Mouse (Mus musculus) MEL (cell line): ENCODE results near the gene Adh4. TPM values are rescaled to one million over a fixed set of nuclear protein-coding genes. Genes with fewer than 3 reads are reported as not detected.

Experiments used
- DNase-seq: peaks from one replicate; pipeline ENCODE4 v3.0.0; 2011; ENCODE audit warnings: low read depth, low spot score
- H3K27ac ChIP-seq: 2 replicates; pipeline ENCODE4 v1.5.1; 2012; ENCODE audit warnings: low read depth, mild to moderate bottlenecking, control low read depth, low read length, moderate library complexity; ENCODE audit not compliant: control insufficient read depth
- H3K27me3 ChIP-seq, 2 experiments: fragments of 150-350 bp in 1 of 2; sonication (generic) in 1 of 2; 2 replicates each; pipeline ENCODE4 v1.6.1; 2012; ENCODE audit warnings: low read length in 2 of 2, mild to moderate bottlenecking in 2 of 2, improper control_type of control experiment in 1 of 2, moderate library complexity in 1 of 2; ENCODE audit not compliant: insufficient read depth in 2 of 2, control insufficient read depth in 1 of 2
- H3K36me3 ChIP-seq, 2 experiments: 2 replicates each; pipeline ENCODE4 v1.6.1; 2012 to 2014; ENCODE audit warnings: low read length in 2 of 2, improper control_type of control experiment in 1 of 2, inconsistent platforms in 1 of 2, mild to moderate bottlenecking in 1 of 2; ENCODE audit not compliant: insufficient read depth in 2 of 2, control insufficient read depth in 1 of 2
- H3K4me1 ChIP-seq, 2 experiments: fragments of 150-350 bp in 1 of 2; sonication (generic) in 1 of 2; 2 replicates each; pipeline ENCODE4 v1.6.1; 2012; ENCODE audit warnings: low read length in 2 of 2, improper control_type of control experiment in 1 of 2, mild to moderate bottlenecking in 1 of 2; ENCODE audit not compliant: insufficient read depth in 2 of 2, control insufficient read depth in 1 of 2
- H3K4me3 ChIP-seq, 2 experiments: fragments of 150-350 bp in 1 of 2; sonication (generic) in 1 of 2; 2 replicates each; pipeline ENCODE4 v1.5.1; 2012; ENCODE audit warnings: low read depth in 2 of 2, low read length in 2 of 2, mild to moderate bottlenecking in 2 of 2, moderate library complexity in 2 of 2, control low read depth in 1 of 2, improper control_type of control experiment in 1 of 2; ENCODE audit not compliant: control insufficient read depth in 1 of 2, insufficient read depth in 1 of 2
- H3K79me2 ChIP-seq: 2 replicates; pipeline ENCODE4 v1.6.1; 2012; ENCODE audit warnings: mild to moderate bottlenecking, low read length, moderate library complexity; ENCODE audit not compliant: control insufficient read depth, poor library complexity, insufficient read depth
- H3K9ac ChIP-seq: 2 replicates; pipeline ENCODE4 v1.6.1; 2012; ENCODE audit warnings: low read depth, mild to moderate bottlenecking, control low read depth, low read length, moderate library complexity; ENCODE audit not compliant: control insufficient read depth, poor library complexity, severe bottlenecking
- H3K9me3 ChIP-seq: fragments of 150-350 bp; sonication (generic); replicated peaks from 2 replicates; pipeline ENCODE4 v1.6.1; 2012; ENCODE audit warnings: mild to moderate bottlenecking, low read length, improper control_type of control experiment, moderate library complexity; ENCODE audit not compliant: insufficient read depth
- BHLHE40 ChIP-seq: IDR thresholded peaks from 2 replicates; pipeline ENCODE4 v1.6.1; 2012; ENCODE audit warnings: low read depth, mild to moderate bottlenecking, inconsistent platforms, low read length, improper control_type of control experiment, borderline replicate concordance
- CHD1 ChIP-seq: IDR thresholded peaks from 2 replicates; pipeline ENCODE4 v1.6.1; 2012; ENCODE audit warnings: low read depth, mild to moderate bottlenecking, inconsistent platforms, low read length, improper control_type of control experiment
- CTCF ChIP-seq, 3 experiments: IDR thresholded peaks in 2 of 3; conservative IDR thresholded peaks in 1 of 3; 2 replicates each; pipeline ENCODE4 v1.5.1; 2011 to 2012; ENCODE audit warnings: low read length in 3 of 3, low read depth in 2 of 3, mild to moderate bottlenecking in 2 of 3, improper control_type of control experiment in 1 of 3, inconsistent platforms in 1 of 3, mixed read lengths in 1 of 3, moderate library complexity in 1 of 3; ENCODE audit not compliant: control insufficient read depth in 1 of 3, insufficient read depth in 1 of 3, poor library complexity in 1 of 3, severe bottlenecking in 1 of 3
- E2F4 ChIP-seq: IDR thresholded peaks from 2 replicates; pipeline ENCODE4 v1.6.1; 2011; ENCODE audit warnings: low read depth, low read length, improper control_type of control experiment, borderline replicate concordance
- MAFK ChIP-seq: IDR thresholded peaks from 2 replicates; pipeline ENCODE4 v1.6.1; 2011; ENCODE audit warnings: low read depth, mild to moderate bottlenecking, low read length, improper control_type of control experiment, borderline replicate concordance
- MAZ ChIP-seq: IDR thresholded peaks from 2 replicates; pipeline ENCODE4 v1.6.1; 2012; ENCODE audit warnings: low read depth, mild to moderate bottlenecking, inconsistent platforms, low read length, improper control_type of control experiment
- MEF2A ChIP-seq: IDR thresholded peaks from 2 replicates; pipeline ENCODE4 v1.6.1; 2014; ENCODE audit warnings: low read depth, mild to moderate bottlenecking, inconsistent platforms, low read length, improper control_type of control experiment; ENCODE audit not compliant: poor library complexity, insufficient replicate concordance, severe bottlenecking; ENCODE audit errors: extremely low read depth
- MYB ChIP-seq: IDR thresholded peaks from 2 replicates; pipeline ENCODE4 v1.6.1; 2011; ENCODE audit warnings: mild to moderate bottlenecking, low read depth, low read length, improper control_type of control experiment
- NELFE ChIP-seq: IDR thresholded peaks from 2 replicates; pipeline ENCODE4 v1.6.1; 2011; ENCODE audit warnings: low read depth, low read length, improper control_type of control experiment
- POLR2A ChIP-seq, 2 experiments: IDR thresholded peaks; 2 replicates each; pipeline ENCODE4 v1.6.1; 2011 to 2012; ENCODE audit warnings: low read length in 2 of 2, mild to moderate bottlenecking in 2 of 2, control low read depth in 1 of 2, improper control_type of control experiment in 1 of 2, low read depth in 1 of 2, moderate library complexity in 1 of 2; ENCODE audit not compliant: control insufficient read depth in 1 of 2, insufficient read depth in 1 of 2, poor library complexity in 1 of 2
- SIN3A ChIP-seq: IDR thresholded peaks from 2 replicates; pipeline ENCODE4 v1.6.1; 2012; ENCODE audit warnings: low read length, improper control_type of control experiment, inconsistent platforms
- SMC3 ChIP-seq: IDR thresholded peaks from 2 replicates; pipeline ENCODE4 v1.6.1; 2011; ENCODE audit warnings: low read depth, low read length, improper control_type of control experiment
- TCF12 ChIP-seq: IDR thresholded peaks from 2 replicates; pipeline ENCODE4 v1.6.1; 2014; ENCODE audit warnings: low read depth, mild to moderate bottlenecking, inconsistent platforms, low read length, improper control_type of control experiment, moderate library complexity
- USF1 ChIP-seq: IDR thresholded peaks from 2 replicates; pipeline ENCODE4 v1.6.1; 2014; ENCODE audit warnings: low read depth, mild to moderate bottlenecking, inconsistent platforms, low read length, improper control_type of control experiment, moderate library complexity
- ZNF384 ChIP-seq: IDR thresholded peaks from 2 replicates; pipeline ENCODE4 v1.6.1; 2012; ENCODE audit warnings: low read depth, mild to moderate bottlenecking, inconsistent platforms, low read length, improper control_type of control experiment
- polyA plus RNA-seq, 2 experiments: library from polyadenylated mRNA; stranded (reverse) in 1 of 2; unstranded in 1 of 2; fragments of >175 nt in 1 of 2; fragments of >200 nt in 1 of 2; gene quantifications; 2 replicates each; pipeline versions ENCODE4 v1.2.1 to v1.2.4; 2012; ENCODE audit warnings: low replicate concordance in 2 of 2, low read depth in 1 of 2; ENCODE audit not compliant: insufficient read length in 2 of 2, insufficient read depth in 1 of 2, missing spikeins in 1 of 2
- total RNA-seq: library from RNA; depleted of rRNA; stranded (reverse); fragments of 300-350 nt; gene quantifications from 2 replicates; pipeline ENCODE4 v1.2.3, GENCODE M21; 2012

The Adh4 gene
- total and polyA plus RNA-seq, 3 experiments: not detected

- Histone ChIP-seq H3K4me3 (no peak overlapping the region), H3K4me1 (peaks cover 0 to 7% of the 10 kb centered on the region in 2 experiments; a peak in 1 of 4 replicates), H3K27ac (no peak overlapping the region), H3K27me3 (peaks cover 1 to 2% of the 10 kb centered on the region in 2 experiments; a peak in 1 of 4 replicates), H3K36me3 (peaks cover 0 to 2% of the 10 kb centered on the region in 2 experiments; a peak in 2 of 4 replicates), H3K79me2 (peaks cover 7% of the 10 kb centered on the region), H3K9ac (no peak overlapping the region), H3K9me3 (no peaks in the 10 kb centered on the region)
- no peak for DNase-seq
- no peak for TF ChIP-seq MEF2A
- TF ChIP-seq BHLHE40: no peak
- no peak for TF ChIP-seq POLR2A (IDR thresholded peaks at IDR 0.05; ENCODE audit: control insufficient read depth in 1 of 2, insufficient read depth in 1 of 2, low read depth in 1 of 2, low read length in 2 of 2, poor library complexity in 1 of 2)
- no peak for TF ChIP-seq MYB
- TF ChIP-seq MAFK: no peak
- TF ChIP-seq MAZ: no peak
- TF ChIP-seq NELFE: no peak
- TF ChIP-seq SIN3A: no peak
- TF ChIP-seq ZNF384: no peak
- no peak for TF ChIP-seq USF1
- TF ChIP-seq TCF12: no peak
- TF ChIP-seq CTCF (IDR thresholded peaks at IDR 0.05 in 2 of 3, conservative IDR thresholded peaks at IDR 0.05 in 1 of 3; ENCODE audit: control insufficient read depth in 1 of 3, insufficient read depth in 1 of 3, low read depth in 2 of 3, low read length in 3 of 3, poor library complexity in 1 of 3, severe bottlenecking in 1 of 3): no peak
Measured at GRCm38 (mm10) chr3:138438716-138439115, 23.4 kb downstream of the Adh4 start.

- no peak for DNase-seq
- H3K4me1 ChIP-seq: peaks cover 4 to 10% of the 10 kb centered on the region in 2 experiments; a peak in 3 of 4 replicates
Measured at GRCm38 (mm10) chr3:138442203-138442602, 26.9 kb downstream of the Adh4 start.

More at GRCm38 (mm10) chr3:138442203-138442602, 26.9 kb downstream of the Adh4 start:
- peak; percentile 3; the same call in 1 of the 2 replicates for TF ChIP-seq BHLHE40
- no peak for TF ChIP-seq CHD1
- no peak for TF ChIP-seq E2F4
- TF ChIP-seq POLR2A (IDR thresholded peaks at IDR 0.05; ENCODE audit: control insufficient read depth in 1 of 2, insufficient read depth in 1 of 2, low read depth in 1 of 2, low read length in 2 of 2, poor library complexity in 1 of 2): 0 out of 4 replicates have a peak, but pooled peaks of 1 of the 2 experiments have one; percentile 20
- no peak for TF ChIP-seq TCF12
- TF ChIP-seq SMC3: 0 out of 2 replicates have a peak, but pooled peaks have one; percentile 1
- Histone ChIP-seq H3K36me3 (peaks cover 0 to 6% of the 10 kb centered on the region in 2 experiments; a peak in 3 of 4 replicates), H3K4me3 (peak overlapping the region; percentile 78 to 82), H3K27ac (peak overlapping the region; percentile 92), H3K27me3 (no peaks in the 10 kb centered on the region), H3K79me2 (peaks cover 11% of the 10 kb centered on the region), H3K9me3 (no peaks in the 10 kb centered on the region), H3K9ac (peak overlapping the region; percentile 84)
